Mouse (Mus musculus): ENCODE results near the gene Pls1.
A peak's percentile ranks its signal among the peaks of the same experiment; 100 is the strongest.

Pls1 gene

GRCm38 (mm10) chr9:95705371-95705770 lies 139.7 kb downstream of the Pls1 start:
- DNase-seq (ENCODE audit: low read depth, low spot score): no peak

- peak; percentile 32 for DNase-seq (ENCODE audit: low read depth, low spot score)
Measured at GRCm38 (mm10) chr9:95704078-95704477, 141.0 kb downstream of the Pls1 start.
